Mouse (Mus musculus) testis, adult 2 months (tissue): Measurements from ENCODE around the gene Adamts10. TPM values are rescaled to one million over a fixed set of nuclear protein-coding genes. Genes with fewer than 3 reads are reported as not detected.

Experiments used
- H3K27ac ChIP-seq: fragments of 200-500 bp; 2 replicates; pipeline ENCODE4 v1.5.1; 2012; ENCODE audit warnings: low read depth, low read length; ENCODE audit not compliant: control insufficient read depth, insufficient read depth
- H3K27me3 ChIP-seq: fragments of 200-500 bp; 2 replicates; pipeline ENCODE4 v1.6.1; 2012; ENCODE audit warnings: mild to moderate bottlenecking, low read length, moderate library complexity; ENCODE audit not compliant: control insufficient read depth, insufficient read depth
- H3K36me3 ChIP-seq: fragments of 200-500 bp; 2 replicates; pipeline ENCODE4 v1.6.1; 2012; ENCODE audit warnings: mild to moderate bottlenecking, low read length; ENCODE audit not compliant: control insufficient read depth, insufficient read depth
- H3K4me1 ChIP-seq: fragments of 200-500 bp; 2 replicates; pipeline ENCODE4 v1.6.1; 2012; ENCODE audit warnings: low read length; ENCODE audit not compliant: control insufficient read depth, insufficient read depth
- H3K4me3 ChIP-seq: fragments of 200-500 bp; 2 replicates; pipeline ENCODE4 v1.5.1; 2012; ENCODE audit warnings: low read depth, mild to moderate bottlenecking, low read length, moderate library complexity, mixed read lengths; ENCODE audit not compliant: control insufficient read depth
- CTCF ChIP-seq: fragments of 200-500 bp; IDR thresholded peaks from 2 replicates; pipeline ENCODE4 v1.5.1; 2012; ENCODE audit warnings: low read depth, mild to moderate bottlenecking, inconsistent platforms, low read length, moderate library complexity; ENCODE audit not compliant: control insufficient read depth, insufficient read depth, insufficient replicate concordance
- POLR2A ChIP-seq: fragments of 200-500 bp; IDR thresholded peaks from 2 replicates; pipeline ENCODE4 v1.6.1; 2012; ENCODE audit warnings: low read depth, mild to moderate bottlenecking, inconsistent platforms, low read length, moderate library complexity; ENCODE audit not compliant: control insufficient read depth
- polyA plus RNA-seq: library from polyadenylated mRNA; depleted of rRNA; stranded (reverse); fragments of >200 nt; gene quantifications from 2 replicates; pipeline ENCODE4 v1.2.3, GENCODE M21; 2012

The Adamts10 gene
- polyA plus RNA-seq, 1 experiment, result 7.4 TPM

DNA sequence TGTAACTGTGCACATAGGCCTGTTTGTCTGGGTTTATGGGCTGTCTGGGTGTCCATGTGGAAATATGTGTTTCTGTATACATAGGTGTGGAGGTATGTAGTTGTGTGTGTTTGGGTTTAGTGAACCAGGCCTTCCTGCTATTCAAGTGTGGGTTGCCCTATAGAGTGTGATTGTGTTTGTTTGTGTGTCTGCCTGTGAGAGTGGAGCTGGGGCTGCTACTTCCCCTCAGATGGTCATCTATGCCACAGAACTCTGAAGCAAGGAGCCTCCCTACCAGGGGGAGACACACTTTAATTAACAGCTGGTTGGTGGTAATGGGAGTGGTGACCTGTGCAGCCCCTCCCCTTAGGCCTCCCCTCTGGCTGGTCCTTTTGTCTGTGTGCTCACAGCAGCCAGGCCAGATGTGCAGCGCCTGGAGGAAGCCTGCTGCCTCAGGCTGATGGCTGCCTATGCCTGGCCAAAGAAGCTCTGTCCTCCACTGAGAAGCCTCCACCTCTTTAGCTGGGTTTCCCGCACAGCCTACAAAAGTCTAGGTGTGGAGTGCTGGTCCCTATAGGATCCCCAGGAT, 886 bp downstream of the Adamts10 start:
- Histone ChIP-seq H3K27me3 (no peaks in the 10 kb centered on the region), H3K36me3 (no peaks in the 10 kb centered on the region), H3K4me1 (no peaks in the 10 kb centered on the region), H3K27ac (peak overlapping the region; percentile 46; the same call in 1 of the 2 replicates), H3K4me3 (no peak overlapping the region; the same call in 1 of the 2 replicates)
- TF ChIP-seq CTCF, result no peak
- TF ChIP-seq POLR2A, result no peak

DNA sequence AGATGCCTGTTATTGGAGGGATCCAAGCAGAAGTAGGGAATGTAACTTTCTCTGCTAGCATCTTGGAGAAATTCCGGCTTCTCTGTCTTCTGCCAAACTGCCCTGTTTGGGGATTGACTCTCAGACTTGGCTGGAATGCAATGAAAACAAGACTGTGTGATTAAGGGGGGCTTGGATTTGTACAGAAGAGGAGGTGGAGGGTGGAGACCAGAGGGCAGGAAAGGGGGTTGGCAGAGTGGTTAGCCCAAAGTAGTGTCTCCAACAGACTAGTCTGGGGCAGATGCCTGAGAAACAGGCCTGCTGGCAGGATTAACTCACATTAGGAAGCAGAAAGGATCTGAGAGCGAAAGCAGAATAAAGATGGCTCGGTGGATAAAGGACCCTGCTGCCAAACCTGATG, 2.5 kb downstream of the Adamts10 start:
- Histone ChIP-seq H3K36me3 (no peaks in the 10 kb centered on the region), H3K27me3 (no peaks in the 10 kb centered on the region), H3K4me1 (no peaks in the 10 kb centered on the region), H3K4me3 (no peak overlapping the region), H3K27ac (peak overlapping the region; percentile 41)
- no peak for TF ChIP-seq CTCF
- no peak for TF ChIP-seq POLR2A

DNA sequence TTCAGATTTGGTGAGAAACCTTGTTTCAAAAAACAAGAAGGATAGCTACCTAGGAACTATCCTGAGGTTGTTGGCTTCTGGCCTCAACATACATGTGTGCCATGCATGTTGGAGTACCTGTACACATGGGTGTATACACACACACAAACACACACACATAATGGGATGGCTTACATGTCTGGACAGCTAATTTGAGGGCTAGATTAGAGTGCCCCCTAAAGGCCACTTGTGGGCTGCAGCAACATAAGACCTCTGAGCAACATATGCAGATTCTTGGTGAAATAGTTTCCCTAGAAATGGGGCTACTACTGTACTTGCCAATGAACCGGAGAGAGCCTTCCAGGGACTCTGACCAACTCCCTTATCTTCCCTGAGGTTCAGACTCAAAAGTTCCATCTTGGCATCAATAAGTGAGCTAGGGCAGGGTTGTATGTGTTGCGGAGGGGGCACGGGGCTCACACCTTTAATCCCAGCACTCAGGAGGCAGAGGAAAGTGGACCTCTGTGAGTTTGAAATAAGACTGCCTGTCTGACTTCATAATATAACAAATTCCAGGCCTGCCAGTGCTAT, 15.2 kb downstream of the Adamts10 start:
- TF ChIP-seq CTCF (no peak), POLR2A (no peak)
- H3K4me3 ChIP-seq, result no peak overlapping the region
- H3K27me3 ChIP-seq, result no peaks in the 10 kb centered on the region
- no peaks in the 10 kb centered on the region for H3K4me1 ChIP-seq
- H3K36me3 ChIP-seq, result no peaks in the 10 kb centered on the region
- no peak overlapping the region for H3K27ac ChIP-seq

DNA sequence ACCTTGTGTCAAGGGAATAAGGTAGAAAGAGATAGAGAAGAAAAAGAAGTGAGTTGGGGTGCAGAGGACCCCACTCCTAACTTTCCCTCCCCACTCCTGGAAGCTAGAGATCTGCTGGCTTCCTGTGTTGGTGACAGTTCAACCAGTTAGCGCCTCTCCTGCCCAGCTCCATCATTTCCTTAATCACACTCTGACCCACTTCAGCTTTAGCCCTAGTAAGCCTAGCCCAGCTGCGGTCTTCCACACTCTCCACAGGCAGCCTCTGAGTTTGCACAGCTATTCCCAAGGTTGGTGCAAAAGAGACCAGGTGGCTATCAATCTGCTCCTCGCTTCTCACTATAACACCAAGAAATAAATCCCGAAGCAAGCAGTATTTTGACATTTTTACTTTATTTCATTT, 15.9 kb downstream of the Adamts10 start:
- Histone ChIP-seq H3K4me3 (no peak overlapping the region), H3K36me3 (no peaks in the 10 kb centered on the region), H3K27me3 (no peaks in the 10 kb centered on the region), H3K27ac (no peak overlapping the region), H3K4me1 (no peaks in the 10 kb centered on the region)
- TF ChIP-seq POLR2A (no peak), CTCF (no peak)

DNA sequence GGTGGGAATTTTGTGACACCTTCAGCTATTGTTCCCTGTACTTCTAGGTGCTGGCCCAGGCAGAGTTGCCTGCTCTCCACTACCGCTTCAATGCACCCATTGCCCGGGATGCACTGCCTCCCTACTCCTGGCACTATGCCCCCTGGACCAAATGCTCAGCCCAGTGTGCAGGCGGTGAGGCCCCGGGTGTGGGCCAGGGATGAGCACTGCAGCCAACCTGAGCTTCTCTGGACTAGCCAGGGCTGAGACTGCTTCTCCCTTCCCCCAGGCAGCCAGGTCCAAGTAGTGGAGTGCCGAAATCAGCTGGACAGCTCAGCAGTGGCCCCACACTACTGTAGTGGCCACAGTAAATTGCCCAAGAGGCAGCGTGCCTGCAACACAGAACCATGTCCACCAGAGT, 25.2 kb downstream of the Adamts10 start:
- H3K36me3 ChIP-seq, result no peaks in the 10 kb centered on the region
- TF ChIP-seq CTCF, result no peak
- H3K4me3 ChIP-seq, result no peak overlapping the region

DNA sequence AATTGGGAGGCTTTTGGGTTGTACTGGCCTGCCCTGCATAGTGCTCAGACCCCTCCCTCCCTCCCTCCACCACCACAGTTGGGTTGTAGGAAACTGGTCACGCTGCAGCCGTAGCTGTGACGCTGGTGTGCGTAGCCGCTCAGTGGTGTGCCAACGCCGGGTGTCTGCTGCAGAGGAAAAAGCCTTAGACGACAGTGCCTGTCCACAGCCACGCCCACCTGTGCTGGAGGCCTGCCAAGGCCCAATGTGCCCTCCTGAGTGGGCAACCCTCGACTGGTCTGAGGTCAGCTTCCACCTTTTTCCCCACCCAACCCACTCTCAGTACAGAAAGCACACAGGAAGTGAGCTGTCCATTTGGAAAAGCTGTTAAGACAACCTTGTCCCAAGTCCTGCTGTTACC, 26.4 kb downstream of the Adamts10 start:
- Histone ChIP-seq H3K4me1 (no peaks in the 10 kb centered on the region), H3K27me3 (no peaks in the 10 kb centered on the region), H3K4me3 (no peak overlapping the region), H3K27ac (no peak overlapping the region), H3K36me3 (no peaks in the 10 kb centered on the region)
- no peak for TF ChIP-seq CTCF

More for the DNA sequence above, 25.2 kb downstream of the Adamts10 start:
- no peak overlapping the region for H3K27ac ChIP-seq
- H3K27me3 ChIP-seq, result no peaks in the 10 kb centered on the region
- no peaks in the 10 kb centered on the region for H3K4me1 ChIP-seq

DNA sequence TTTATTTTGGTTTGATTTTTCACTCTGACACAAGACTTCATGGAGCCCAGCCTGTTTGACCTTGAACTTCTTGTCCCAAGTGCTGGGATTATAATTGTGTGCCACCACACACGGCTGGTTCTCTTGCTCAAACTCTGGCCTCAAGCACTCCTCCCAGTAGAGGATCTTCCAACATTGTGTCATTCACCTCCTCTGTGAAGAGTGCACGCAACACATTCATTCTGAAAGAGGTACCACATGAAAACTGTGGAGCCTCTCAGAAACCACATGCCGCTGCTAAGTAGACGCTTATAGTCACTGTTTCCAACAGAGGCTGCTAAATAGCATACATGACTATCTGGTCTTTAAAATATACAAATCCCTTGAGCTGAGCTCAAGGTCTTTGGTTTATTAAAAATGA, 28.1 kb downstream of the Adamts10 start:
- Histone ChIP-seq H3K36me3 (no peaks in the 10 kb centered on the region), H3K4me3 (no peak overlapping the region), H3K4me1 (no peaks in the 10 kb centered on the region), H3K27ac (no peak overlapping the region), H3K27me3 (no peaks in the 10 kb centered on the region)
- no peak for TF ChIP-seq POLR2A

DNA sequence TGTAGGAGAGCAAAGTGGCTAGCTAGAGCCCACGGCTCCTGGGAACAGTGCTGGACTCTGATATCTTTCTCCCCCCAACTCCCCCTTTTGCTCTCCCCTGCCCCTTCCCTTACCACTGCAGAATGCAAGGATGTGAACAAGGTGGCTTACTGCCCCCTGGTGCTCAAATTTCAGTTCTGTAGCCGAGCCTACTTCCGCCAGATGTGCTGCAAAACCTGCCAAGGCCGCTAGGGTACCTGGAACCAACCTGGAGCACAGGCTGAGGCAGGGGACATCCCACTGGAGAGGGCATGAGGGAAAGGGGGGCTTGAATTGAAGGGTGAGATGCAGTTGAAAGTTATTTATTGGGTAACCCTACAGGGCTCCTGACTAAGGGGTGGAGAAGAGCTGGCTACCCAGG, 29.0 kb downstream of the Adamts10 start:
- Histone ChIP-seq H3K36me3 (no peaks in the 10 kb centered on the region), H3K27ac (no peak overlapping the region), H3K27me3 (no peaks in the 10 kb centered on the region), H3K4me3 (no peak overlapping the region), H3K4me1 (no peaks in the 10 kb centered on the region)
- TF ChIP-seq CTCF (peak; percentile 51), POLR2A (no peak)
